Comparison of ENCODE assay signal across 1 mouse cellular context in the genomic region with DNA sequence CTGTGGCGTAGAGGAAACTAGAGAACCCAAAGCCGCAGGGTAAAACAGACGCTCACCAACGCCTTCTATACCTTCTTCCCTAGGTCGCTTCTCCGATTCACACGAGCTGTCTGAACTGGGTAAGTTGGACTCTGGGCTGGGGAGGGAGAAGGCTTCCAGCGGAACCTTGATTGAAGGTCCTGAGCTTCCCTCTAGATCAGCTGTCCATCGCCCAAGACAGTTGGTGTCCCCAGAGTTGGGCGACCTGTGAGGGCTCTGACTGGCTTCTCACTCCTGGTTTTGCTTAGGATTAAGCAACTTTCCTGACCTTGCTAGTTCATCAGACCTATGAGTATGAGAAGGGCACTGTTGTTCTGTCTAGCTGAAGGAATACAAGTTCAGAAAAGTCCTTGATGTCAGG.
TF ChIP-seq lines count a peak whose summit lies in the region.

No protein-coding gene starts in this region.

TF ChIP-seq in MEL, 35 proteins besides CTCF, POLR2A, EP300 and RAD21:
- TF ChIP-seq NELFE (IDR thresholded peaks at IDR 0.05; ENCODE audit: low read depth, low read length), result no peak
- no peak for TF ChIP-seq MAX (IDR thresholded peaks at IDR 0.05; ENCODE audit: low read length)
- TF ChIP-seq POLR2AphosphoS5 (IDR thresholded peaks at IDR 0.05; ENCODE audit: borderline replicate concordance, low read depth, low read length), result no peak
- TF ChIP-seq HCFC1 (IDR thresholded peaks at IDR 0.05; ENCODE audit: low read depth, low read length), result no peak
